Mouse (Mus musculus) kidney, adult 2 months (tissue): ENCODE data around the gene Paqr4. TPM values are rescaled to one million over a fixed set of nuclear protein-coding genes. Genes with fewer than 3 reads are reported as not detected.
A peak's percentile ranks its signal among the peaks of the same experiment; 100 is the strongest.

ENCODE experiments used
- DNase-seq: peaks from one replicate; pipeline ENCODE4 v3.0.0; 2021
- H3K27ac ChIP-seq: fragments of 200-500 bp; 2 replicates; pipeline ENCODE4 v1.5.1; 2012; ENCODE audit warnings: low read depth, low read length, control low read depth, inconsistent platforms; ENCODE audit not compliant: insufficient read depth
- H3K27me3 ChIP-seq: fragments of 200-500 bp; replicated peaks from 2 replicates; pipeline ENCODE4 v1.6.1; 2012; ENCODE audit warnings: mild to moderate bottlenecking, moderate library complexity, low read length, inconsistent platforms; ENCODE audit not compliant: control insufficient read depth, insufficient read depth
- H3K36me3 ChIP-seq: fragments of 200-500 bp; 2 replicates; pipeline ENCODE4 v1.6.1; 2012; ENCODE audit warnings: mild to moderate bottlenecking, moderate library complexity, low read length, inconsistent platforms; ENCODE audit not compliant: control insufficient read depth, insufficient read depth
- H3K4me1 ChIP-seq: fragments of 200-500 bp; 2 replicates; pipeline ENCODE4 v1.6.1; 2011; ENCODE audit warnings: low read length; ENCODE audit not compliant: control insufficient read depth, insufficient read depth
- H3K4me3 ChIP-seq: fragments of 200-500 bp; 2 replicates; pipeline ENCODE4 v1.5.1; 2011; ENCODE audit warnings: mild to moderate bottlenecking, low read depth, low read length, control low read depth; ENCODE audit not compliant: insufficient read depth
- CTCF ChIP-seq: fragments of 200-500 bp; conservative IDR thresholded peaks from 2 replicates; pipeline ENCODE4 v1.5.1; 2011; ENCODE audit warnings: low read depth, mild to moderate bottlenecking, control low read depth, low read length, moderate library complexity, mixed read lengths; ENCODE audit not compliant: insufficient read depth, insufficient read length
- POLR2A ChIP-seq: fragments of 200-500 bp; IDR thresholded peaks from one replicate; pipeline ENCODE4 v1.6.1; 2011; ENCODE audit warnings: low read depth, low read length, control low read depth
- WGBS: fragments of 180-500 bp; shearing (Covaris S2); methylation state at CpG from one replicate; pipeline ENCODE4 v1.1.7; 2018; 5-methylcytosine and 5-hydroxymethylcytosine counted together
- polyA plus RNA-seq: library from polyadenylated mRNA; depleted of rRNA; stranded (reverse); fragments of >200 nt; gene quantifications from 2 replicates; pipeline ENCODE4 v1.2.3, GENCODE M21; 2012; rRNA removed

The Paqr4 gene
- polyA plus RNA-seq, 1 experiment: 9.7 TPM

- no peak for DNase-seq
- no peak overlapping the region for H3K27ac ChIP-seq
- no peaks in the 10 kb centered on the region for H3K4me1 ChIP-seq
- no peaks in the 10 kb centered on the region for H3K36me3 ChIP-seq
- no peak for TF ChIP-seq POLR2A
- no peak for TF ChIP-seq CTCF
- no peak overlapping the region for H3K4me3 ChIP-seq
- 47% methylated on average over 7 of the region's 7 CpGs for WGBS
- no peaks in the 10 kb centered on the region for H3K27me3 ChIP-seq
These were observed 35.9 kb downstream of the Paqr4 start for GRCm38 (mm10) chr17:23704741-23705140.

- H3K4me1 ChIP-seq: no peaks in the 10 kb centered on the region; the same call in 1 of the 2 replicates
- no peak overlapping the region for H3K27ac ChIP-seq
- 93% methylated on average over 9 of the region's 9 CpGs for WGBS
- no peaks in the 10 kb centered on the region for H3K27me3 ChIP-seq
- H3K4me3 ChIP-seq: no peak overlapping the region
- no peak for TF ChIP-seq POLR2A
- TF ChIP-seq CTCF: no peak
- no peak for DNase-seq
- no peaks in the 10 kb centered on the region for H3K36me3 ChIP-seq
These were observed 37.4 kb downstream of the Paqr4 start for GRCm38 (mm10) chr17:23703301-23703700.

DNA sequence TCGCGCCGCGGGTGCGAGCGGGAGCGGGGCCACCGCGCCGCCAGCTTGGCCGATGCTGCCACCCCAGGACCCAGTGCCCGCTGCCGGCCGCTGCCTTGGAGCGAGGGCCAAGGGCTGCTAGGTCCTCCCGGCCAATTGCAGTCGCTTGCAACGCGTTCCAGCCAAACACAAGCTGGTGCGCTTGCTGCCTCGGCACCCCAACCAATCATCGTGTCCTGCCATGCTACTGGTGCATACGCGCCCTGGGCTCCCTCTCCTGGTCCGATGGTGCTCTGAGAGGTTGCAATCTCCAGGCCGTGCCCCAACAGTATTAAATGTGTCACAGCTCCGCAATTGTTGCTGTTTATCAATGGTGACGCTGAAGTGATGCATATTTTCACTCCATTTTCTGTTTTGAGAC is 40.6 kb downstream of the Paqr4 start:
- H3K4me1 ChIP-seq: no peaks in the 10 kb centered on the region; the same call in 1 of the 2 replicates
- no peak overlapping the region for H3K27ac ChIP-seq
- TF ChIP-seq CTCF (peak; percentile 86), POLR2A (no peak)
- DNase-seq: peak; percentile 97
- no peaks in the 10 kb centered on the region for H3K36me3 ChIP-seq
- peak overlapping the region; percentile 52 for H3K4me3 ChIP-seq
- under 1% methylated on average over 28 of the region's 28 CpGs for WGBS
- no peaks in the 10 kb centered on the region for H3K27me3 ChIP-seq

DNA sequence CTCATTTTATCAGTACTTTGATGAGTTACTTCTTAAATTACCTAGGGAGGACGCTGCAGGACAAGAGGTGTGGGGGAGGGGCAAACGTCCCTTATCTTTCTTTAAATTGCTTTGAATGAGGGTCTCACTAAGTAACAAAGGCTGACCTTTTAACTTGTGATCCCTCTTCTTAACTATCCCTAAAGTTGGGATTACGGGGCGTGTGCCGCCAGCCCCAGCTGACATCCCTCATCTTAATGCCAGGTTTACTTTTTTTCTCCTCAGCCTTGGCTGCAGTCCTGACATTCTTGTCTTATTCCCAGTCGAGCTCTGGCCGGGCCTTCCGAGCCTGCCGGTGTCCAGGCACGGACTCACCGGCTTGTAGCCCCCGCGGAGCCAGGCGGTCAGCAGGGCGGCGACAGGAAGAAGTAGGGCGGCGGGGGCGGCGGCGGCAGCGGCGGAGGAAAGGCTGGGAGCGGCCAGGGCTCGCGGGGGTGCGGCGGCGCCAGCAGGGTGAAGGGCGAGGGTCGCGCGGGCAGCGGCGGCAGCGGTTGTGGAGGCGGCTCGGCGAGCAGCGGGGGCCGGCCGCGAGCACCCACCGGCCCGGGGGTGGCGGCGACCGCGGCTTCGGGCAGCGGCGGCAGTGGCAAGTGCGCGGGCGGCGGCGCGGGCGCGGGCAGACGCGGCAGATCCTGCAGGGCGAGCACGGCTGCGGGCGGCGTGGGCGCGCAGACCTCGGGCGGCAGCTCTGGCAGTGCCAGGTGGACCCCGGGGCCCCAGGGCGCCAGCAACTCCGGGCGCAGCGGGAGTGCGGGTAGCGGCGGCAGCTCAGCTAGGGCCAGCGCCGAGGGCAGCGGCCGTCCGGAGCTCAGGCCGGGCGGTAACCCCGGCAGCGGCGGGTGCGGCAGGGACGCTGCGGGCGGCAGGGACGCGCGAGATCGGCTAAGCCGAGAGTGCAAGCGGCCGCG is 41.3 kb downstream of the Paqr4 start:
- DNase-seq: peak; percentile 63
- Histone ChIP-seq H3K27me3 (no peaks in the 10 kb centered on the region), H3K4me3 (peak overlapping the region; percentile 52), H3K4me1 (no peaks in the 10 kb centered on the region; the same call in 1 of the 2 replicates), H3K36me3 (no peaks in the 10 kb centered on the region), H3K27ac (no peak overlapping the region)
- TF ChIP-seq POLR2A (no peak), CTCF (no peak)
- WGBS: under 1% methylated on average over 101 of the region's 101 CpGs

- Histone ChIP-seq H3K4me1 (no peaks in the 10 kb centered on the region; the same call in 1 of the 2 replicates), H3K27me3 (no peaks in the 10 kb centered on the region), H3K4me3 (no peak overlapping the region), H3K36me3 (no peaks in the 10 kb centered on the region), H3K27ac (no peak overlapping the region)
- 71% methylated on average over 3 of the region's 3 CpGs for WGBS
- DNase-seq: no peak
- no peak for TF ChIP-seq CTCF
- no peak for TF ChIP-seq POLR2A
These were observed 44.9 kb downstream of the Paqr4 start for GRCm38 (mm10) chr17:23695801-23696200.

- H3K4me3 ChIP-seq: no peak overlapping the region
- H3K27me3 ChIP-seq: no peaks in the 10 kb centered on the region
- no peaks in the 10 kb centered on the region; the same call in 1 of the 2 replicates for H3K4me1 ChIP-seq
- DNase-seq: no peak
- WGBS: 81% methylated on average over 1 of the region's 1 CpGs
- no peak for TF ChIP-seq POLR2A
- H3K36me3 ChIP-seq: no peaks in the 10 kb centered on the region
- H3K27ac ChIP-seq: no peak overlapping the region
These were observed 46.2 kb downstream of the Paqr4 start for GRCm38 (mm10) chr17:23694491-23694890.

Other genes starting within 250 kb of the Paqr4 start
- 12.0 and 14.9 TPM in 2 replicates for gene Zfp213, start 176.6 kb downstream of the Paqr4 start, polyA plus RNA-seq
- 7.9 and 9.8 TPM in 2 replicates for gene Zfp13, start 141.4 kb downstream of the Paqr4 start, polyA plus RNA-seq
- gene Zscan10, start 140.0 kb downstream of the Paqr4 start, polyA plus RNA-seq: 0.11 TPM in 1 of 2 replicates, not detected in the other
- 0.18 and 0.38 TPM in 2 replicates for gene Mmp25, start 95.6 kb downstream of the Paqr4 start, polyA plus RNA-seq
- 1.7 TPM in 2 replicates for gene Bicdl2, start 80.4 kb downstream of the Paqr4 start, polyA plus RNA-seq
- gene Hcfc1r1, start 67.3 kb downstream of the Paqr4 start, polyA plus RNA-seq: 367 and 378 TPM in 2 replicates
- gene Thoc6, start 67.0 kb downstream of the Paqr4 start, polyA plus RNA-seq: 14.2 and 15.7 TPM in 2 replicates
- 10.0 and 14.4 TPM in 2 replicates for gene Tnfrsf12a, start 63.4 kb downstream of the Paqr4 start, polyA plus RNA-seq
- gene Cldn6, start 61.6 kb downstream of the Paqr4 start, polyA plus RNA-seq: 2.5 and 2.6 TPM in 2 replicates
- gene Cldn9, start 56.8 kb downstream of the Paqr4 start, polyA plus RNA-seq: 0.14 and 0.45 TPM in 2 replicates
- 0.05 TPM in 1 of 2 replicates, not detected in the other for gene 1520401A03Rik, start 18.1 kb downstream of the Paqr4 start, polyA plus RNA-seq
- gene Pkmyt1, start 14.5 kb downstream of the Paqr4 start, polyA plus RNA-seq: 4.1 and 5.2 TPM in 2 replicates
- 0.17 and 0.27 TPM in 2 replicates for gene Kremen2, start 5.0 kb upstream of the Paqr4 start, polyA plus RNA-seq
- gene Flywch1, start 30.7 kb upstream of the Paqr4 start, polyA plus RNA-seq: 41.7 and 45.2 TPM in 2 replicates
- gene Flywch2, start 45.2 kb upstream of the Paqr4 start, polyA plus RNA-seq: 9.3 and 12.2 TPM in 2 replicates
- gene Srrm2, start 49.7 kb upstream of the Paqr4 start, polyA plus RNA-seq: 394 and 443 TPM in 2 replicates
- 687 and 762 TPM in 2 replicates for gene Elob, start 88.3 kb upstream of the Paqr4 start, polyA plus RNA-seq
- gene Prss33, start 95.2 kb upstream of the Paqr4 start, polyA plus RNA-seq: not detected in 2 replicates
- not detected in 2 replicates for gene Prss32, start 103.0 kb upstream of the Paqr4 start, polyA plus RNA-seq
- gene Prss41, start 103.3 kb upstream of the Paqr4 start, polyA plus RNA-seq: 0.08 and 0.16 TPM in 2 replicates
- gene Prss21, start 127.2 kb upstream of the Paqr4 start, polyA plus RNA-seq: 0.14 TPM in 2 replicates
- gene Dcpp1, start 140.0 kb upstream of the Paqr4 start, polyA plus RNA-seq: not detected in 2 replicates
- not detected in 2 replicates for gene Dcpp2, start 140.0 kb upstream of the Paqr4 start, polyA plus RNA-seq
- not detected in 2 replicates for gene Dcpp3, start 176.6 kb upstream of the Paqr4 start, polyA plus RNA-seq
- not detected in 2 replicates for gene Sbp, start 200.8 kb upstream of the Paqr4 start, polyA plus RNA-seq
- not detected in 2 replicates for gene Sbpl, start 214.4 kb upstream of the Paqr4 start, polyA plus RNA-seq
- gene Prss30, start 239.7 kb upstream of the Paqr4 start, polyA plus RNA-seq: 0.71 and 0.95 TPM in 2 replicates